In the genomic region with DNA sequence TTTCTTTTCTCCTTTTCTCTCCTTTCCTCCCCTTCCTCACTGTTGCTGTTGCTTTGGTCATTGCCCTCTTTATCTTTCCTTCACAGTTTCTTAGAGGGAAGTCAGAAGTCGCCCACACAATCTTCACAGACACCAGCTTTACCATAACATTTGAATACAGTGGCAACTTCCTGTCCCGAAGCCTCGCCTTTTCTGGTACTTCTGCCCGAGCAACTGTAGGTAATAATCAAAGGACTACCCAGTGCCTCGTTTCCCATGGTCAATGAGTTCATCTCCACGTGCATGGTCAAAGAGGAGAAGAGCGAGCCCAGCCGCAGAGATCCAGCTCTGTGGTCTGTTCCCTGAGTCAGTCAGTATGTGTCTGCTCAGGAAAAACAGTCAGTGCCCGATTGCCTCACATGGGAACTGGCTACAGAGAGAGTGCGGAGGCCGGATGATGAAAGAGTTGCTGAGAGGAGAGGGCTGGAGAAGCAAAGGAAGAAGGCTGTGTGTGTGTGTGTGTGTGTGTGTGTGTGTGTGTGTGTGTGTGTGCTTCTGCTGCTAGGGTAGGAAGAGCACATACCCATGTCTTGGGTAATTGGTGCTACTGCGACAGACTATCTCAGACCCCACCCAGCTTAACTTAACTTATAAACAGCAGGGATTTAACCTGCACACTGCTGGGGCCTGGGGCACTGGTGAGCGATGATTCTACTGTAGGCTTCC, we compare ENCODE assay signal across 9 mouse cellular contexts.
DNase-seq lines count a peak whose midpoint lies in the region; ATAC-seq lines count a peak whose summit lies in the region.
"Had no signal": no experiment of that assay in that cellular context is flagged by ENCODE, and none has a peak within 500 bp of the region (broad histone marks: within the 10 kb centered on the region; RNA-seq: fewer than 3 reads in every experiment).

No protein-coding gene starts in this region.

- no peak overlapping the region for H3K4me3 ChIP-seq in embryonic facial prominence, embryonic 14.5 days (ENCODE audit: low read depth, low read length)
- no peak overlapping the region for H3K4me3 ChIP-seq in embryonic facial prominence, embryonic 10.5 days
- no peak overlapping the region for H3K4me3 ChIP-seq in forebrain, embryonic 15.5 days
- H3K4me3 ChIP-seq in forebrain, embryonic 14.5 days (ENCODE audit: low read depth, low read length): no peak overlapping the region

- no peaks in the 10 kb centered on the region for H3K9me3 ChIP-seq in embryonic facial prominence, embryonic 14.5 days (ENCODE audit: control insufficient read depth, low read length)
- no peaks in the 10 kb centered on the region for H3K9me3 ChIP-seq in embryonic facial prominence, embryonic 10.5 days
- H3K9me3 ChIP-seq in forebrain, embryonic 15.5 days: no peaks in the 10 kb centered on the region
- no peaks in the 10 kb centered on the region for H3K9me3 ChIP-seq in forebrain, embryonic 14.5 days (replicated peaks; ENCODE audit: control insufficient read depth, low read length)

- no peak overlapping the region for H3K27ac ChIP-seq in embryonic facial prominence, embryonic 14.5 days (replicated peaks; ENCODE audit: low read depth, low read length)
- H3K27ac ChIP-seq in embryonic facial prominence, embryonic 10.5 days (replicated peaks): no peak overlapping the region
- H3K27ac ChIP-seq in forebrain, embryonic 15.5 days (replicated peaks): no peak overlapping the region
- H3K27ac ChIP-seq in forebrain, embryonic 14.5 days (ENCODE audit: low read depth, low read length): no peak overlapping the region

- WGBS in embryonic facial prominence, embryonic 14.5 days: 59% methylated on average over 13 of the region's 13 CpGs
- WGBS in embryonic facial prominence, embryonic 10.5 days: 74% methylated on average over 13 of the region's 13 CpGs
- WGBS in forebrain, embryonic 15.5 days: 80% methylated on average over 13 of the region's 13 CpGs
- WGBS in forebrain, embryonic 14.5 days: 83% methylated on average over 13 of the region's 13 CpGs

- H3K9ac ChIP-seq in embryonic facial prominence, embryonic 14.5 days (ENCODE audit: low read depth, low read length): no peak overlapping the region
- no peak overlapping the region for H3K9ac ChIP-seq in forebrain, embryonic 15.5 days (replicated peaks)
- H3K9ac ChIP-seq in forebrain, embryonic 14.5 days (ENCODE audit: low read length): no peak overlapping the region

- no peaks in the 10 kb centered on the region for H3K4me1 ChIP-seq in embryonic facial prominence, embryonic 14.5 days (ENCODE audit: control insufficient read depth, insufficient read depth, low read length)
- H3K4me1 ChIP-seq in embryonic facial prominence, embryonic 10.5 days: no peaks in the 10 kb centered on the region
- H3K4me1 ChIP-seq in forebrain, embryonic 15.5 days: peaks cover 1% of the 10 kb centered on the region; the same call in 1 of the 2 replicates
- no peaks in the 10 kb centered on the region for H3K4me1 ChIP-seq in forebrain, embryonic 14.5 days (ENCODE audit: control insufficient read depth, insufficient read depth, low read length)

- no peaks in the 10 kb centered on the region for H3K36me3 ChIP-seq in embryonic facial prominence, embryonic 14.5 days (ENCODE audit: control insufficient read depth, insufficient read depth, low read length)
- H3K36me3 ChIP-seq in embryonic facial prominence, embryonic 10.5 days (replicated peaks): no peaks in the 10 kb centered on the region
- H3K36me3 ChIP-seq in forebrain, embryonic 15.5 days: no peaks in the 10 kb centered on the region
- no peaks in the 10 kb centered on the region for H3K36me3 ChIP-seq in forebrain, embryonic 14.5 days (ENCODE audit: control insufficient read depth, insufficient read depth, low read length)

- no peak overlapping the region for H3K4me2 ChIP-seq in embryonic facial prominence, embryonic 14.5 days (ENCODE audit: low read depth, low read length)
- no peak overlapping the region for H3K4me2 ChIP-seq in forebrain, embryonic 15.5 days (replicated peaks)
- H3K4me2 ChIP-seq in forebrain, embryonic 14.5 days (ENCODE audit: low read length): no peak overlapping the region

- H3K27me3 ChIP-seq in embryonic facial prominence, embryonic 14.5 days (replicated peaks; ENCODE audit: control insufficient read depth, insufficient read depth, low read length): no peaks in the 10 kb centered on the region
- no peaks in the 10 kb centered on the region for H3K27me3 ChIP-seq in embryonic facial prominence, embryonic 10.5 days (replicated peaks; ENCODE audit: low read depth, poor library complexity, severe bottlenecking)
- no peaks in the 10 kb centered on the region for H3K27me3 ChIP-seq in forebrain, embryonic 15.5 days
- no peaks in the 10 kb centered on the region for H3K27me3 ChIP-seq in forebrain, embryonic 14.5 days (replicated peaks; ENCODE audit: control insufficient read depth, insufficient read depth, low read length)
- H3K27me3 ChIP-seq: Patski had no signal

- DNase-seq in embryonic facial prominence, embryonic 14.5 days (ENCODE audit: low spot score): no peak
- no peak for DNase-seq in embryonic facial prominence, embryonic 10.5 days (ENCODE audit: low spot score)
- DNase-seq in adrenal gland, postnatal 14 days: peak; percentile 69
- peak; percentile 71 to 78 for DNase-seq in monocyte, adult 2 months (ENCODE audit: low read depth in 1 of 2, low spot score in 2 of 2)
- no peak for DNase-seq in cerebellum, adult 9-10 months
- DNase-seq in forebrain, embryonic 14.5 days (ENCODE audit: low spot score): no peak

- 0 out of 2 replicates have a peak, but pooled peaks have one; percentile 26 for ATAC-seq in embryonic facial prominence, embryonic 14.5 days (ENCODE audit: low read depth)
- peak; percentile 81 for ATAC-seq in inflammation-experienced regulatory T-cells, adult 6 months
- ATAC-seq in forebrain, embryonic 15.5 days (replicated peaks): no peak
- no peak for ATAC-seq in forebrain, embryonic 14.5 days
- ATAC-seq: Patski had no signal

Comparison
In these comparisons a context has a peak if more than half of its experiments do, and no peak if none do; other contexts are left out.
1. ATAC-seq: peak in embryonic facial prominence, embryonic 14.5 days (single experiment) and inflammation-experienced regulatory T-cells, adult 6 months (single experiment); none in forebrain, embryonic 15.5 days (single experiment) and forebrain, embryonic 14.5 days (single experiment).
2. DNase-seq: peak in adrenal gland, postnatal 14 days (single experiment) and monocyte, adult 2 months (2 of 2); none in embryonic facial prominence, embryonic 14.5 days (single experiment), embryonic facial prominence, embryonic 10.5 days (single experiment), cerebellum, adult 9-10 months (single experiment) and forebrain, embryonic 14.5 days (single experiment).